Mouse (Mus musculus): ENCODE measurements around the gene Plxna2. TPM values are rescaled to one million over a fixed set of nuclear protein-coding genes. Genes with fewer than 3 reads are reported as not detected.
A peak's percentile ranks its signal among the peaks of the same experiment; 100 is the strongest.

The Plxna2 gene
- total and polyA plus RNA-seq, 3 experiments, result under 0.01 to 0.03 TPM; not detected in 1

DNA sequence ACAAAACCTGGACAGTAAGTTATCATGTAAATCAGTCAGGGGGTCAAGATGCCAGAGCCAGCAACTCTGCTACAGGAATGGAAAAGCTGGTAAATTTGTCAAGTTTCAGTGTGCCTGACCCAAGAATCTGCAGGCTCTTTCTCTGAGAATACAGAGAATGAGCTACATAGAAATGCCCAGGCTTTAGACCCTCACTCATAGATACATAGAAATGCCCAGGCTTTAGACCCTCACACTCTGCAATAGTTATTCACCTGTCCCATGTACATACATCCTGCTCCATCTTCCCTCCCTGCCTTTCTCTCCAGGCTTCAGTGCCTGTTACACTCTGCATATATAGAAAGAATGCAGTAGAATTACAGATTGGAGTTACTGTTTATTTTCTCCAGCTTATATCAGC, 129.2 kb downstream of the Plxna2 start:
- no peaks in the 10 kb centered on the region for H3K36me3 ChIP-seq (ENCODE audit: control insufficient read depth in 1 of 2, insufficient read depth in 2 of 2, low read length in 2 of 2)
- no peaks in the 10 kb centered on the region for H3K79me2 ChIP-seq (ENCODE audit: control insufficient read depth, insufficient read depth, low read length, poor library complexity)
- H3K9me3 ChIP-seq (replicated peaks; ENCODE audit: insufficient read depth, low read length), result no peaks in the 10 kb centered on the region
- no peaks in the 10 kb centered on the region for H3K27me3 ChIP-seq (ENCODE audit: control insufficient read depth in 1 of 2, insufficient read depth in 2 of 2, low read length in 2 of 2)
- H3K4me3 ChIP-seq (ENCODE audit: control insufficient read depth in 1 of 2, insufficient read depth in 1 of 2, low read depth in 2 of 2, low read length in 2 of 2), result no peak overlapping the region
- no peak overlapping the region for H3K9ac ChIP-seq (ENCODE audit: control insufficient read depth, low read depth, low read length, poor library complexity, severe bottlenecking)
- H3K27ac ChIP-seq (ENCODE audit: control insufficient read depth, low read depth, low read length), result no peak overlapping the region
- DNase-seq (ENCODE audit: low read depth, low spot score), result no peak
- TF ChIP-seq RAD21 (IDR thresholded peaks at IDR 0.05; ENCODE audit: low read depth, low read length) (no peak), TCF12 (IDR thresholded peaks at IDR 0.05; ENCODE audit: low read depth, low read length) (no peak), JUND (IDR thresholded peaks at IDR 0.05; ENCODE audit: low read depth, low read length) (no peak), GABPA (IDR thresholded peaks at IDR 0.05; ENCODE audit: low read depth, low read length) (no peak), NRF1 (IDR thresholded peaks at IDR 0.05; ENCODE audit: insufficient read depth, low read depth, low read length, poor library complexity, severe bottlenecking) (no peak), EP300 (IDR thresholded peaks at IDR 0.05; ENCODE audit: low read depth in 1 of 2, low read length in 2 of 2) (no peak), UBTF (IDR thresholded peaks at IDR 0.05; ENCODE audit: borderline replicate concordance, insufficient read depth, low read depth, low read length) (no peak)
- H3K4me1 ChIP-seq (ENCODE audit: control insufficient read depth in 1 of 2, insufficient read depth in 2 of 2, low read length in 2 of 2), result no peaks in the 10 kb centered on the region

GRCm38 (mm10) chr1:194753168-194753567, 135.2 kb downstream of the Plxna2 start:
- Histone ChIP-seq H3K27ac (ENCODE audit: control insufficient read depth, low read depth, low read length) (no peak overlapping the region), H3K36me3 (ENCODE audit: control insufficient read depth in 1 of 2, insufficient read depth in 2 of 2, low read length in 2 of 2) (no peaks in the 10 kb centered on the region), H3K9ac (ENCODE audit: control insufficient read depth, low read depth, low read length, poor library complexity, severe bottlenecking) (no peak overlapping the region), H3K27me3 (ENCODE audit: control insufficient read depth in 1 of 2, insufficient read depth in 2 of 2, low read length in 2 of 2) (no peaks in the 10 kb centered on the region; a peak in 2 of 4 replicates), H3K79me2 (ENCODE audit: control insufficient read depth, insufficient read depth, low read length, poor library complexity) (no peaks in the 10 kb centered on the region), H3K4me3 (ENCODE audit: control insufficient read depth in 1 of 2, insufficient read depth in 1 of 2, low read depth in 2 of 2, low read length in 2 of 2) (no peak overlapping the region), H3K4me1 (ENCODE audit: control insufficient read depth in 1 of 2, insufficient read depth in 2 of 2, low read length in 2 of 2) (no peaks in the 10 kb centered on the region), H3K9me3 (replicated peaks; ENCODE audit: insufficient read depth, low read length) (no peaks in the 10 kb centered on the region)
- peak; percentile 63 for TF ChIP-seq ZC3H11A (IDR thresholded peaks at IDR 0.05; ENCODE audit: low read depth, low read length)
- TF ChIP-seq CTCF (IDR thresholded peaks at IDR 0.05 in 2 of 3, conservative IDR thresholded peaks at IDR 0.05 in 1 of 3; ENCODE audit: control insufficient read depth in 1 of 3, insufficient read depth in 1 of 3, low read depth in 2 of 3, low read length in 3 of 3, poor library complexity in 1 of 3, severe bottlenecking in 1 of 3), result peak; percentile 46 to 87 (median 54); a peak in 5 of 6 replicates
- peak; percentile 96 for TF ChIP-seq SMC3 (IDR thresholded peaks at IDR 0.05; ENCODE audit: low read depth, low read length)
- peak; percentile 74 for TF ChIP-seq RAD21 (IDR thresholded peaks at IDR 0.05; ENCODE audit: low read depth, low read length)
- TF ChIP-seq JUND (IDR thresholded peaks at IDR 0.05; ENCODE audit: low read depth, low read length), result no peak
- TF ChIP-seq NRF1 (IDR thresholded peaks at IDR 0.05; ENCODE audit: insufficient read depth, low read depth, low read length, poor library complexity, severe bottlenecking), result no peak
- DNase-seq (ENCODE audit: low read depth, low spot score), result peak; percentile 73

DNA sequence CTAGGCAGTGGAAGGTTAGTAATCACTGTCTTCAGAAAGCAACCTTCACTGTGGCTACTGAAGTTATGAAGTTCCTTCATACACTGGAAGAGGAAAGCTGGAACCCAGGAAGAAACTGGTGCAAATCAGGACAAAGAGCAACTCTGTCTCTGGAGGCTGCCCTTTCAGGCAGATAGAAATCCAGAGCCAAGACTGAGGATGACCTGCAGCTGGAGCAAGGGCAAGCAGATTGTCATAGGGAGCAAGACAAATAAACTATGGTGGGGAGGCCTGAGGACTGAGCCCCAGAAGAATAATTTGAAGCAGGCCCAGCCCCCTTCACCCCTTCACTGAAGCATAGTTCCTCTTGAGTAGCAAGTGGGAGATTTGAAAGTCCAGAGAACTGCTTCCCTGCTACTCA, 138.0 kb downstream of the Plxna2 start:
- Histone ChIP-seq H3K9me3 (replicated peaks; ENCODE audit: insufficient read depth, low read length) (no peaks in the 10 kb centered on the region), H3K36me3 (ENCODE audit: control insufficient read depth in 1 of 2, insufficient read depth in 2 of 2, low read length in 2 of 2) (no peaks in the 10 kb centered on the region), H3K27ac (ENCODE audit: control insufficient read depth, low read depth, low read length) (no peak overlapping the region), H3K4me1 (ENCODE audit: control insufficient read depth in 1 of 2, insufficient read depth in 2 of 2, low read length in 2 of 2) (no peaks in the 10 kb centered on the region), H3K4me3 (ENCODE audit: control insufficient read depth in 1 of 2, insufficient read depth in 1 of 2, low read depth in 2 of 2, low read length in 2 of 2) (no peak overlapping the region), H3K27me3 (ENCODE audit: control insufficient read depth in 1 of 2, insufficient read depth in 2 of 2, low read length in 2 of 2) (no peaks in the 10 kb centered on the region; a peak in 3 of 4 replicates), H3K9ac (ENCODE audit: control insufficient read depth, low read depth, low read length, poor library complexity, severe bottlenecking) (no peak overlapping the region), H3K79me2 (ENCODE audit: control insufficient read depth, insufficient read depth, low read length, poor library complexity) (no peaks in the 10 kb centered on the region)
- TF ChIP-seq POLR2AphosphoS5 (IDR thresholded peaks at IDR 0.05; ENCODE audit: borderline replicate concordance, low read depth, low read length) (no peak), CHD2 (IDR thresholded peaks at IDR 0.05; ENCODE audit: low read length) (no peak), MAX (IDR thresholded peaks at IDR 0.05; ENCODE audit: low read length) (no peak), TAL1 (IDR thresholded peaks at IDR 0.05; ENCODE audit: low read length) (no peak), SIN3A (IDR thresholded peaks at IDR 0.05; ENCODE audit: low read length) (no peak), TCF12 (IDR thresholded peaks at IDR 0.05; ENCODE audit: low read depth, low read length) (no peak), E2F4 (IDR thresholded peaks at IDR 0.05; ENCODE audit: borderline replicate concordance, low read depth, low read length) (no peak), POLR2A (IDR thresholded peaks at IDR 0.05; ENCODE audit: control insufficient read depth in 1 of 2, insufficient read depth in 1 of 2, low read depth in 1 of 2, low read length in 2 of 2, poor library complexity in 1 of 2) (no peak), EP300 (IDR thresholded peaks at IDR 0.05; ENCODE audit: low read depth in 1 of 2, low read length in 2 of 2) (no peak)
- DNase-seq (ENCODE audit: low read depth, low spot score), result no peak

All from MEL (cell line).